Mouse (Mus musculus): ENCODE results near the gene Olfr148.

- TF ChIP-seq CTCF (conservative IDR thresholded peaks at IDR 0.05; ENCODE audit: low read length) (no peak), NANOG (IDR thresholded peaks at IDR 0.05; ENCODE audit: borderline replicate concordance, low read length) (no peak), POU5F1 (IDR thresholded peaks at IDR 0.05; ENCODE audit: borderline replicate concordance, low read length) (no peak)
Measured at GRCm38 (mm10) chr9:39633913-39634594, 23.6 kb downstream of the Olfr148 start.

Measured in E14TG2a.4 (cell line).